Mouse (Mus musculus) liver, adult 2 months (tissue): Measurements from ENCODE around the gene Tmem80.

Experiments
- CTCF ChIP-seq: fragments of 200-500 bp; IDR thresholded peaks from 2 replicates; pipeline ENCODE4 v1.5.1; 2011; ENCODE audit warnings: low read depth, low read length, control low read depth
- POLR2A ChIP-seq: fragments of 200-500 bp; IDR thresholded peaks from 2 replicates; pipeline ENCODE4 v1.6.1; 2011; ENCODE audit warnings: low read length, control low read depth; ENCODE audit not compliant: insufficient read depth; ENCODE audit errors: extremely low read depth

DNA sequence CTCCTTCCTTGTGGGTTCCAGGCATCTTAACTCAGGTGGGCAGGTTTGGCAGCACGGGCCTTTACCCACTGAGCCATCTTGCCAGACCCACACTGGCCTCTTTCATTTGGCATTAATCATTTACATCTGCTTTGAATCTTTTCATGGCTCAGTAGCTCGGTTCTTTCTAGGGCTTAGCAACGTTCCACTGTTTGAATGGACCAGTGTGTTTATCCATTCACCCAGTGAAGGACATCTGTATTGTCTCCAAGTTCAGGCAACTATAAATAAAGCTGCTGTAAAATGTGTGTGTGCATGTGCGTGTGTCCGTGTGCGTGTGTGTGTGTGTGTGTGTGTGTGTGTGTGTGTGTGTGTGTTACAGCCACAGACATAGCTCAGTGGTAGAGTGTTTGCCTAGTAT is 46.1 kb upstream of the Tmem80 start:
- TF ChIP-seq CTCF (no peak), POLR2A (no peak)
